Mouse (Mus musculus): Measurements from ENCODE around the gene Tnfsf10.
"Not testable (repeated sequence)": the region's sequence is repeated elsewhere in the genome, so short reads cannot be mapped to it uniquely, and the experiment has no call there.

The Tnfsf10 gene

DNA sequence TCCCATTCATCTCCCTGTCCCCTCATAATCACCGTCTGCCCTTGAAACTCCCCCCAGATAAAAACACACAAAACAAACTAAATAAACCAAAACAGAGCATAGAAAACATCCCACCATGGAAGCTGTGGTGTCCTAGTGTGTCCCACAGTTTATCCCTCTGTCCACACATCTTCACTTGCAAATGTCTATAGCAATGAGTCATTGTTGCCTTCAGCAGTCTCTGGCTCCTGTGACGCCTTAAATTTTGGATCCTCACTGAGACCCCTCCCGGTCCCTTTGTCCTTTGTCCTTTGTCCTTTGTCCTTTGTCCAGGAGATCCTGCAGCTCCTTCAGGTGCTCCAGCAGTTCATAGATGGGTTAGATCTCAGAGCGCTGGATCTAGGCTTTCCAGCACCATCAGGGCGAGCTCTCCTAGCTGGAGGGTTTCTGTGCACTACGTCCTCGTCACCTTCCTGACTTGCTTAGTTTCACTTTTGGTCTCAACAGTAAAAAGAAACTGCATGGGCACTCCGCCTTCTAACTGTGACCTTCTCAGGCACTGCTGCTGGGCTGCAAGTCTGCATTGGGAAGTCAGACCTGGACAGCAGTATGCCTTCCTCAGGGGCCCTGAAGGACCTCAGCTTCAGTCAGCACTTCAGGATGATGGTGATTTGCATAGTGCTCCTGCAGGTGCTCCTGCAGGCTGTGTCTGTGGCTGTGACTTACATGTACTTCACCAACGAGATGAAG is at the start of gene Tnfsf10:
Tnfsf10 (plus strand) TSS at position 470 of the 729 bp plus-strand sequence.
- peak in 1 of 2 experiments; percentile 35 for DNase-seq (ENCODE audit: low read depth in 1 of 2, low spot score in 2 of 2)

- no peak for DNase-seq (ENCODE audit: low read depth in 1 of 2, low spot score in 2 of 2)
Measured at GRCm38 (mm10) chr3:27267327-27267726, 49.5 kb upstream of the Tnfsf10 start.

DNA sequence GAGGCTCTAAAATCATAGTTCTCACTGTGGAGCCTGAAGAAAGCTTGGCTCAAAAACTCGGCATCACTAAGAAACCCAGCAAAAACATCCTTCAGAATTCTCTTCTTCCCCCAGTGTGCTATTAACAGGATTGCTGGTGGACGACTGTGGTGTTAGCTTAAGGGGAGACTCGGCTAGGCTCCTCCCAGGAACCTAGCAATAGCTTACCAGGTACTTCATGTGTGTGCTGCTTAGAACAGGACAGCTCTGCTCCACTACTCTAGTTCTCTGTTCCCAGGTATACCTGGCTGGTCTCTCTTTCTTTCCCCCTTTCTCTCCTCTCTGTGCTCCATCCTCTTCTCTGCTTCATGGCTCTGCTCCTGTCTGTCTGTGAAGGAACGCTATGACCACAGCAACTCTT is 48.9 kb upstream of the Tnfsf10 start:
- no peak for DNase-seq (ENCODE audit: low read depth in 1 of 2, low spot score in 2 of 2)

DNA sequence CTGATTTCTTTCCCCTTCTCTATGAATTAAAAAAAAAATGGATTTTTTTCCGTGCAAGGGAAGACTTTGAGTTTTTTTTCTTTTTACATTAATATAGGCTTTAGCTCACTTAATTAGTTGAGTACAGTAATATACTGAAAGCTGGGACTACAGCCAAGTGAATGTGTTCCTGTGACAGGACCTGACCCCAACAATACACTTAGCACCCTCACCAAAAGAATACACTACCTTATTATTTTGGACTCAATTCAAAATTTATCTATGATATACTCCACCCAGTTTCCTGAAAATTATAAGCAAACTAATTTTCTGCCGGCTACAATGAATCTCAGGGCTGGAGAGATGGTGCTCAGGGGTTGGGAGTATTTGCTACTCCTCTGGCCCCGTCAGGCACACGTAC is 47.7 kb upstream of the Tnfsf10 start:
- DNase-seq (ENCODE audit: low read depth in 1 of 2, low spot score in 2 of 2) = no peak

DNA sequence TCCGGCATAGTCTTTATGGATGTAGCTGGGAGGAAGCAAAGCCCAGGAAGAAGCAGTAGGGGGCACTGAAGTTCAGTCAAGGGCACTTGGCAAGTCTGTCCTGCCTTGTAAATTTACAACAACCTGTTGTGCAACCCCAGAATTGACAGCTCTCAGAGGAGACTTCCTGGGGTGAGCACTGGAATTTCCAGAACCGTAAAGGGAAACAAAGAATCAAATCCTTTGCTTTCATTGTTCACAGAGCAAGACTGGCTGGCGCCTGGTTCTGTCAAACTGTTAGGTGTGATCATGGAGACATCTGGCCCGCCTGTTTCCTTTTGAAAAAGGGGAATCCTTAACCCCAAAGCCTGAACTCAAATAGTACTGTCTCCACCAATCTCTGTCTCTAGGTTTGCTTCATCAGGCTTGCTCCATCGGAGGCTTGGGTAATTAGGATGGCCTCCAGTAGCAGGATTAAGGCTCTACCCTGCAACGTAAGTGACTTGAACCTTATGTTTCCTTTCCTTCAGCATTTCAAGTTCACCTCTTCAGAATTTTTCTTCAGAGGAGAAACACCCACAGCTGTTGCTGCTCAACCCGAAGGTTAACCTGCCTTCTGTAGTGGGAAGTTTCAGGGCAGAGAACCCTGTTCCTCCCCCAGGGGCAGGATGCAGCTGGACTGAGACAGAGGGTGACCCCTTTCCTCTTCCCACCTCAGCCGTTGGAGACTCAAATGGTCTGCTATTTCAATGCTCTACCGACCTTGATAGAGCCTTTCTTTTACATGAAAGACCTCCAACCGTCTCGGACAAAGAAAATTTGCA is 46.5 kb upstream of the Tnfsf10 start:
- DNase-seq (ENCODE audit: low read depth in 1 of 2, low spot score in 2 of 2) = peak in 1 of 2 experiments; percentile 30

DNA sequence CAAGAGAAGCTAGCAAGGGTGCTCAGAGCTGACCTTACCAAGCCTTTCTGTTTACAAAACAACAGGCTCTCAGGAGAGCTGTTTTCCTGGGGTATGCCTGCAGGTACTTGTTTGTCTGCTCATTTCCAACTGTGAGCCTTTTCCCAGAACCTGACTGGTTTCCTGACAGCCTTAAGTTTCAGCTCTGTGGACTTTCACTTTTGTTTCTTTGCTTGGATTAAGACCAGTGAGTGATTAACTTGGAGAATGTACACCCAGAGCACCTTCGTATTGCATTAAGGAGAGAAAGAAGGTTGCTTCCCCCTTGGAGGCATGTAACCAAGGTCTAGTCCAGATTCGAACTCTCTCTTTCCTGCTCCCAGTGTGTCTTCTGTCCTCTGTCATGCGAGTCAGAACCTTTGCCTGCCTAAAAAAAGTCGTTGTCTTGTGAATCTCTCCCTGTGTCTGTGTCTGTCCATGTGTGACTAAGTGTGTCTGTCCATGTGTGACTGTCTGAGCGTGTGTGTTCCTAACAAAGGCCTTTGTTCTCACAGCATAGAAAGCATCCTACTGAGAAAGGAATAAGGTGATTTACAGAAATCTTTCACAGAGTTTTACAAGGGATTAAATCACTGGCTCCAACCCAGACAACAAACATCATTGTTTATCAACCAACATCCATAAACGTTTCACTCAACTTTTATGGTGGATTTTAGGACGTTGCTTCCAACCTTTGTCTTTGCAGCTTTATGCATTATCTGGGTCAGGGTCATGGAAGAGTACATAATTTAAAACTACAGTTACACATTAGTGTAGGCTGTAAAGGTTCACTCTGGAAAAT is 43.7 kb upstream of the Tnfsf10 start:
- no peak for DNase-seq (ENCODE audit: low read depth in 1 of 2, low spot score in 2 of 2)

GRCm38 (mm10) chr3:27279286-27279925 is 37.4 kb upstream of the Tnfsf10 start:
- not testable (repeated sequence) for DNase-seq (ENCODE audit: low read depth in 1 of 2, low spot score in 2 of 2)

DNA sequence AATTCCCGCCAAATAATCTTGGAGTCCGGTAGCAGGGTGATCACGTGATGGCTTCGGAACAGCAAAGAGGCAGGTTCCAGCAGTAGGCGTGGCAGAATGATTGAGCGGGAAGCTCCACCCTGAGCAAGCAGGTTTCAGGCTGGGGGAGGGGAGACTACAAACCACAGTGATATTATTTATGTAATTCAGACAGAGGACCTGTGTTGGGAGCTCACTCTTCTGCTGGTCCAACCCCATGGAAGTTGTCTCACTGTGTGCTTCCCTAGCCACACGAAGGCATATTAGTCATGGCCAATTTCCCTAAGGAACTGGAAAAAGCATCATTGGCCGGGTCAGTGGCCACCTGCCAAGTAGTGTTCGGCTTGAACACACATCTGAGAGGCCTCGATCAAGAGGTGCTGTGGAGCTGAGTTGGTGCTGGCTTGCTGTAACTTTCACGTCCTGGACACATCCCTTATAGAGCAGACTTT is 36.5 kb upstream of the Tnfsf10 start:
- DNase-seq (ENCODE audit: low read depth in 1 of 2, low spot score in 2 of 2) = no peak

- DNase-seq (ENCODE audit: low read depth in 1 of 2, low spot score in 2 of 2) = no peak
Measured at GRCm38 (mm10) chr3:27283071-27283713, 33.6 kb upstream of the Tnfsf10 start.

- no peak for DNase-seq (ENCODE audit: low read depth in 1 of 2, low spot score in 2 of 2)
Measured at GRCm38 (mm10) chr3:27283796-27284195, 33.0 kb upstream of the Tnfsf10 start.

DNA sequence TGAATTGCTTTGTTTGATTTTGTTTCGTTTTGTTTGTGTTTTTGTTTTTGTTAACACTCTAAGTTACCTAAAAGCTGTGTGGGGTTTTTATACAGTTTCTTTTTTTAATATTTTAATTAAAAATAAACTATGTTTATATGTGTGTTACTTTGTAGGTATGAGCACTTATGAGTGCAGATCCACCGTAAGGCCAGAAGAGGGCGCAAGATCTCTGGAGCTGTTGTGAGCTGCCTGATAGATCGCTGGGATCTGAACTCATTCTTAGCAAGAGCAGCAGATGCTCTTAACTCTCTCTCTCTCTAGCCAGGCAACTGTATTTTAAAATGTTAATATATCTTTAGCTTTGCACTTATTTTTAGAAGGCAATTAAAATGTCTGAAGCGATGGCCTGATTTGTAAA is 32.6 kb upstream of the Tnfsf10 start:
- no peak for DNase-seq (ENCODE audit: low read depth in 1 of 2, low spot score in 2 of 2)

DNA sequence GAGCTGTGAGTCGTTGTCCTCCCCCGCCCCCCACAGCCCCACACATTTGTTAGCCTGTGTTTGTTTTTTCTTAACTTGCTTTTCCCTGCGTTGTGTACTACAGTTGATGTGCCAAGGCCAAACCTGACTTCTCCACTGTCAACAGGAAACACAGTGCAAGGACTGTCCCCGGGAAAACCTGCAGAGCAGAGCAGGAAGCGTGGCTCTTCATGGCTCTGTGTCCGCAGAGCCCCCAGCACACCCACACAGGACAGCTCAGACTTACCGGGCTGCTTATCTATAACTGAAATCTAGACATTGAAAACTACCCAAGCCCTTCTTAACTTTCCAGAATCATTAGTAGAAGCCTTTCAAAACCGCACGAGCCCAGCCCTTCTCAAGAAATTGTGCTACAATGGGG is 31.8 kb upstream of the Tnfsf10 start:
- no peak for DNase-seq (ENCODE audit: low read depth in 1 of 2, low spot score in 2 of 2)

GRCm38 (mm10) chr3:27288301-27288700 is 28.5 kb upstream of the Tnfsf10 start:
- no peak for DNase-seq (ENCODE audit: low read depth in 1 of 2, low spot score in 2 of 2)

- DNase-seq (ENCODE audit: low read depth in 1 of 2, low spot score in 2 of 2) = no peak
Measured at GRCm38 (mm10) chr3:27288909-27289308, 27.9 kb upstream of the Tnfsf10 start.

DNA sequence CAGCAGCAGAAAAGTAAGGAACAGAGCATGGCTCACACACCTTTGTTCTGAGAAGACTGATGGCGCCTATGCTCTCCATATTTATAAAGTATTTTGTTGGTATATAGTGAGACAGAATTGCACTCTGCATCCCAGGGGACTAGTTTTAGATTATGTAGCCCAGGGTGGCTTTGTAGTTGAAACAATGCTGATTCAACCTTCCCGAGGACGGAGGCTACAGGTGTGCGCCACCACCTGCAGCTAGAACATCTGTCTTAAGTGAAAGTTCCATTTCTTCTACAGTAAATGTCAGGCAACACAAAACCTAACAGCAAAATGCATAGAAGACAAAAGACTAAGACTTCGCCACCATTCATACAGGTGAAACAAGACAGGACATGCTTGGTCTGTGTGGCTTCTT is 26.5 kb upstream of the Tnfsf10 start:
- DNase-seq (ENCODE audit: low read depth in 1 of 2, low spot score in 2 of 2) = no peak

- not testable (repeated sequence) for DNase-seq (ENCODE audit: low read depth in 1 of 2, low spot score in 2 of 2)
Measured at GRCm38 (mm10) chr3:27290945-27291344, 25.9 kb upstream of the Tnfsf10 start.

DNA sequence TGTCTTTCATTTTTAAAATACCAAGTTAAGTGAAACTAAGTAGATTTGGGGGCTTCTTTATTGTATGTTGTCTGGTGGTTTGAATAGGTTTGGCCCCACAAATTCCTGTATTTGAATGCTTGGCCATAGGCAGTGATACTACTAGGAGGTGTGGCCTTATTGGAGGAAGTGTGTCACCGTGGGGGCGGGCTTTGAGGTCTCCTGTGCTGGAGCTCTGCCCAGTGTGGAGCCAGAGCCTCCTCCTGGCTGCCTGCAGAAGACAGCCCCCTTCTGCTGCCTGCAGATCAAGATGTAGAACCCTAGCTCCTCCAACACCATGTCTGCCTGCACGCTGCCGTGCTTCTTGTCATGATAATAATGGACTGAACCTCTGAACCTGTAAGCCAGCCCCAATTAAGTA is 25.4 kb upstream of the Tnfsf10 start:
- DNase-seq (ENCODE audit: low read depth in 1 of 2, low spot score in 2 of 2) = not testable (repeated sequence)

GRCm38 (mm10) chr3:27293645-27294385 is 23.0 kb upstream of the Tnfsf10 start:
- DNase-seq (ENCODE audit: low read depth in 1 of 2, low spot score in 2 of 2) = no peak

DNA sequence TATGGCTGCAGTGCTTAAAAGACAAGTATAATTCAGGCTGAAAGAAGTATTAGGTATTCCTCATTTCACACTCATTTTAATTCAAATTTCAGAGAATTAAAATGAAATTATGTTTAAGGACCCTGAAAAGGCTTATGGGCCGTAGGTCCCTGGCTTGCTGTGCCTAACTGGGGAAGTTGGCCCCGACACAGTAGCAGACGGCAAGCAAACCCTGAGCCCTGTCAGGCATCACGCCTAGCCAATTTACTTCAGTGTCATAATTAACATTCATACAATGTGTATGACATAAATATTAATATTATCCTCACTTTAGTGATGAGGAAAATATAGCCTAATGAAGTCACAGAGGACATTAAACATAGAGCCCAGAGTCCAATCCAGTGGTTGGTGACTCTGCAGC is 16.4 kb upstream of the Tnfsf10 start:
- no peak for DNase-seq (ENCODE audit: low read depth in 1 of 2, low spot score in 2 of 2)

Measured in monocyte, adult 2 months (primary cell).